Mouse (Mus musculus) liver, embryonic 14.5 days (tissue): ENCODE data around the gene Olfr373.

Experiments
- CTCF ChIP-seq: IDR thresholded peaks from 2 replicates; pipeline ENCODE4 v1.5.1; 2016; ENCODE audit warnings: antibody characterized with exemption, low read depth, control low read depth
- EP300 ChIP-seq: IDR thresholded peaks from 2 replicates; pipeline ENCODE4 v1.6.1; 2016; ENCODE audit warnings: antibody characterized with exemption, low read depth

DNA sequence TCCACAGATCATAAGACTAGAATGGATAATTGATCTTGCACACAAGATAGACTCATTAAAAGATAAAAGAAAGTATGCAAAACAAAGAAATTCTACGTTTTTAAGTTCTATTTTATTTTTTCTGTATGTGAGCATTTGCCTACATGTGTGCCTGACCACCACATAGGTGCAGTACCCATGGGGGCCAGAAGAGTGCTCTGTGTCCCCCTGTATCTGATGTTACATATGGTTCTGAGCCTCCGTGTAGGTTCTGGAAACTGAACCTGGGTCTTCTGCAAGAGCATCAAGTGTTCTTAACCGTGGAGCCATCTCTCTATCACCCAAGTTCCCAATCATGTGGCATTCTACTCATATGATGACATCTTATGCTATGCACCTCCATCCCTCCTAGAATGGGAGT is 29.5 kb downstream of the Olfr373 start:
- TF ChIP-seq CTCF, result no peak
- TF ChIP-seq EP300, result no peak
